In genomic region chr1:170175848-170176247, GRCm38 (mm10) we compare ENCODE assay signal across 12 mouse cellular contexts. TPM values are rescaled to one million over a fixed set of nuclear protein-coding genes. Genes with fewer than 3 reads are reported as not detected.
DNase-seq lines count a peak whose midpoint lies in the region; ATAC-seq and TF ChIP-seq lines count a peak whose summit lies in the region.
"Had no signal": no experiment of that assay in that cellular context is flagged by ENCODE, and none has a peak within 500 bp of the region (broad histone marks: within the 10 kb centered on the region; RNA-seq: fewer than 3 reads in every experiment).

No protein-coding gene starts in this region.

- H3K4me3 ChIP-seq in midbrain, embryonic 15.5 days = no peak overlapping the region; the same call in 1 of the 2 replicates
- H3K4me3 ChIP-seq in kidney, adult 2 months (ENCODE audit: insufficient read depth, low read depth, low read length) = no peak overlapping the region

- H3K36me3 ChIP-seq in midbrain, embryonic 15.5 days (replicated peaks) = no peaks in the 10 kb centered on the region
- H3K36me3 ChIP-seq in kidney, adult 2 months (ENCODE audit: control insufficient read depth, insufficient read depth, low read length) = no peaks in the 10 kb centered on the region

- intact Hi-C loops in gastrocnemius, postnatal 14 days (cut with DNase I; ENCODE audit: low total_unique reads) = no loop called here

- H3K9ac ChIP-seq in midbrain, embryonic 15.5 days = no peak overlapping the region; the same call in 1 of the 2 replicates

- TF ChIP-seq CTCF in kidney, adult 2 months (conservative IDR thresholded peaks at IDR 0.05; ENCODE audit: insufficient read depth, insufficient read length, low read depth, low read length) = no peak

- peaks cover 19% of the 10 kb centered on the region for H3K4me1 ChIP-seq in midbrain, embryonic 15.5 days
- H3K4me1 ChIP-seq in kidney, adult 2 months (ENCODE audit: control insufficient read depth, insufficient read depth, low read length) = no peaks in the 10 kb centered on the region; the same call in 1 of the 2 replicates

- H3K27me3 ChIP-seq in midbrain, embryonic 15.5 days (replicated peaks) = no peaks in the 10 kb centered on the region
- no peaks in the 10 kb centered on the region for H3K27me3 ChIP-seq in kidney, adult 2 months (replicated peaks; ENCODE audit: control insufficient read depth, insufficient read depth, low read length)

- no peaks in the 10 kb centered on the region for H3K9me3 ChIP-seq in midbrain, embryonic 15.5 days

- DNase-seq in heart, adult 11 months = peak; percentile 90
- no peak for DNase-seq in heart, adult 9 months (ENCODE audit: low spot score in 2 of 2)
- peak; percentile 24 for DNase-seq in c-Kit-positive CD71-positive TER-119-positive erythroid progenitor cells, embryonic 14.5 days (ENCODE audit: low spot score)
- DNase-seq in induced T-regulatory cell, adult 2 months (ENCODE audit: low read depth) = peak; percentile 56
- DNase-seq in kidney, adult 2 months = no peak
- no peak for DNase-seq in T-cell, adult 2 months (ENCODE audit: low spot score)
- DNase-seq in gastrocnemius, postnatal 14 days = no peak
- DNase-seq: lung, postnatal 14 days; spleen, adult 18-20 months had no signal

- H3K4me2 ChIP-seq in midbrain, embryonic 15.5 days = peak overlapping the region; percentile 73

- ATAC-seq in midbrain, embryonic 15.5 days (replicated peaks) = no peak

- no peak for TF ChIP-seq POLR2A in kidney, adult 2 months (IDR thresholded peaks at IDR 0.05; ENCODE audit: low read depth, low read length)

- WGBS in midbrain, embryonic 15.5 days = 53% methylated on average over 6 of the region's 6 CpGs
- 66% methylated on average over 6 of the region's 6 CpGs for WGBS in kidney, adult 2 months

- H3K27ac ChIP-seq in midbrain, embryonic 15.5 days = peak overlapping the region; percentile 94; the same call in 1 of the 2 replicates
- H3K27ac ChIP-seq in kidney, adult 2 months (ENCODE audit: insufficient read depth, low read depth, low read length) = no peak overlapping the region

RNA-seq across cellular contexts. Expression of gene Uap1, which starts 1.1 kb away (rescaled TPM):
- 58.2 and 63.2 TPM in 2 replicates for polyA plus RNA-seq in midbrain, embryonic 15.5 days (2015; fragmentation: Nextera tagmentation; extraction: Ambion mirVana)
- 31.6 and 34.3 TPM in 2 replicates for polyA plus RNA-seq in kidney, adult 2 months (2012; rRNA removed)
- total RNA-seq in gastrocnemius, postnatal 14 days (2021) = 10 to 100 TPM; 29.9 to 36.0 TPM

RNA-seq across cellular contexts. Expression of gene Uhmk1, which starts 39.3 kb away (rescaled TPM):
- polyA plus RNA-seq in midbrain, embryonic 15.5 days (2015; fragmentation: Nextera tagmentation; extraction: Ambion mirVana) = 9.1 TPM in 2 replicates
- 20.8 and 27.6 TPM in 2 replicates for polyA plus RNA-seq in kidney, adult 2 months (2012; rRNA removed)
- total RNA-seq in gastrocnemius, postnatal 14 days (2021) = 10 to 100 TPM; 10.2 to 10.4 TPM

RNA-seq across cellular contexts. Expression of gene Sh2d1b2, which starts 56.7 kb away (rescaled TPM):
- polyA plus RNA-seq in midbrain, embryonic 15.5 days (2015; fragmentation: Nextera tagmentation; extraction: Ambion mirVana) = not detected in 2 replicates
- polyA plus RNA-seq in kidney, adult 2 months (2012; rRNA removed) = not detected in 2 replicates
- total RNA-seq in gastrocnemius, postnatal 14 days (2021) = not detected
- total RNA-seq: ES-E14; hematopoietic stem cell, adult 5-6 weeks had no signal

Comparison
In these comparisons a context has a peak if more than half of its experiments do, and no peak if none do; other contexts are left out.
1. DNase-seq: peak in heart, adult 11 months (single experiment), c-Kit-positive CD71-positive TER-119-positive erythroid progenitor cells, embryonic 14.5 days (single experiment) and induced T-regulatory cell, adult 2 months (single experiment); none in heart, adult 9 months (0 of 2), kidney, adult 2 months (single experiment), T-cell, adult 2 months (single experiment) and gastrocnemius, postnatal 14 days (single experiment).